31 mouse cellular contexts compared by ENCODE assay signal in the genomic region with DNA sequence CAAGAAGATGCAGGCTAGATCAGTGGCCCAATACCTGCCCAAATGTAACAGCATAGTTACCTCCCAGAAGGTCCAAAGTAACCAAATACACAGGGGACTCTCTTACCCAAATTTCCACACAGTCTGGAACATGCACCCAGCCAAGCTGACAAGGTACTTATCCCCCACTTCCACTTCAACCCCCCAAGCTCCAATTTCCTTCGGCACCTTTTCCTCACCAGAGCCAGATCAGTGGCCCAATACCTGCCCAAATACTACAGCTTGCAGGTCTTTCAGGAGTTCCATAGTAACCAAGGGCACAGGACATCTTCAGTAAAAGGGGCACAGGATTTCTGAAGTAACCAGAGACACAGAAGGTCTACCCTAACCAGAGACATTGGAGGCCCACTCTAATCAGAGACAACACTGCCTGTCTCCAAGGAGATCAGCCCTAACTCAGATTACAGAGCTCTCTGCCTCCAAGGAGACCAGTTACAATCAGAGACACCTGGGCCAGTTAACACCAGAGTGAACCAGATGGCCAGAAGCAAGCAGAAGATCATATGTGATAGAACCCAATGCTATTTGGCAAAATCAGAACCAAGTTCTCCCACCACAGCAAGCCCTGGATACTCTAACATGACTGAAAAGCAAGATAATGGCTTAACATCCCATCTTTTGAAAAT. TPM values are rescaled to one million over a fixed set of nuclear protein-coding genes. Genes with fewer than 3 reads are reported as not detected.
"Had no signal": no experiment of that assay in that cellular context is flagged by ENCODE, and none has a peak within 500 bp of the region (broad histone marks: within the 10 kb centered on the region; RNA-seq: fewer than 3 reads in every experiment).

No protein-coding gene starts in this region.

RNA-seq across cellular contexts. Expression of gene Btbd35f1, which starts 31.2 kb away (rescaled TPM):
- total RNA-seq: common myeloid progenitor, adult 5-6 weeks; forebrain, postnatal 0 days; gastrocnemius, adult 18-20 months; gastrocnemius, adult 2 months; gastrocnemius, adult 8-10 months; gastrocnemius, postnatal 10 days; gastrocnemius, postnatal 14 days; gastrocnemius, postnatal 36 days; gastrocnemius, postnatal 4 days; granulocyte monocyte progenitor cell, adult 5-6 weeks; heart, adult 18-20 months; heart, adult 2 months; heart, adult 8-10 months had no signal
- polyA plus RNA-seq: cerebellum, adult 2 months; cortical plate, adult 2 months; embryonic facial prominence, embryonic 10.5 days; embryonic facial prominence, embryonic 11.5 days; embryonic facial prominence, embryonic 12.5 days; embryonic facial prominence, embryonic 13.5 days; embryonic facial prominence, embryonic 14.5 days; embryonic facial prominence, embryonic 15.5 days; erythroblast, embryonic 14.5 days; forebrain, embryonic 10.5 days; forebrain, embryonic 11.5 days; forebrain, embryonic 12.5 days; forebrain, embryonic 13.5 days; forebrain, embryonic 14.5 days; forebrain, embryonic 15.5 days; forebrain, embryonic 16.5 days; forebrain, postnatal 0 days; frontal cortex, adult 2 months; gonadal fat pad, adult 2 months; heart, adult 2 months had no signal

RNA-seq across cellular contexts. Expression of gene Gm5926, which starts 59.5 kb away (rescaled TPM):
- total RNA-seq: common myeloid progenitor, adult 5-6 weeks; forebrain, postnatal 0 days; gastrocnemius, adult 18-20 months; gastrocnemius, adult 2 months; gastrocnemius, adult 8-10 months; gastrocnemius, postnatal 10 days; gastrocnemius, postnatal 14 days; gastrocnemius, postnatal 36 days; gastrocnemius, postnatal 4 days; granulocyte monocyte progenitor cell, adult 5-6 weeks; heart, adult 18-20 months; heart, adult 2 months; heart, adult 8-10 months had no signal
- polyA plus RNA-seq: cerebellum, adult 2 months; cortical plate, adult 2 months; embryonic facial prominence, embryonic 10.5 days; embryonic facial prominence, embryonic 11.5 days; embryonic facial prominence, embryonic 12.5 days; embryonic facial prominence, embryonic 13.5 days; embryonic facial prominence, embryonic 14.5 days; embryonic facial prominence, embryonic 15.5 days; erythroblast, embryonic 14.5 days; forebrain, embryonic 10.5 days; forebrain, embryonic 11.5 days; forebrain, embryonic 12.5 days; forebrain, embryonic 13.5 days; forebrain, embryonic 14.5 days; forebrain, embryonic 15.5 days; forebrain, embryonic 16.5 days; forebrain, postnatal 0 days; frontal cortex, adult 2 months; gonadal fat pad, adult 2 months; heart, adult 2 months had no signal
